Mouse (Mus musculus): ENCODE measurements at regions not wholly inside any gene's neighbourhood (a gene's known extent, or its start where the extent isn't known, plus 50 kb on each side); places are given as distances from the start of the nearest gene placed in this dataset.

GRCm38 (mm10) chr5:7428291-7428690 is 83.7 kb upstream of the Zfp804b start:
- DNase-seq (ENCODE audit: extremely low read depth, low read depth, low spot score), result no peak

- DNase-seq (ENCODE audit: extremely low read depth, low read depth, low spot score), result no peak
Measured at GRCm38 (mm10) chr5:7436461-7436860, 91.9 kb upstream of the Zfp804b start.

DNA sequence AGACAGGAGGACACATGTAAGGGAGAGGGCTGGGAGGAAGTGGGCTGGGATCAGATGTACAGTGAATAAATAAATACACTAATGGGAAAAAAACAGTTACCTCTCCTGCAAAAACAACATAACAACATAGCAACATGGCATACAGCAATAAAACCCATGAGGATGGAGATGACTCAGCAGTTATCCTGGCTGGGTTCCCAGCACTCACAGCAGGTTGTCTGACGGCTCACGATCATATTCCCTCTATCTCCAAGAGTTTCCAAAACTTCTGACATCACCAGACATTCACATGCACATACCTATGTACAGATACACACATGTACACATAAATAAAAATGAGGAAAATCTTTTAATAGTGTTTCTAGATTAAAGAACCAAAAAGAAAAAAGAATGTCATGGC is 103.4 kb upstream of the Zfp804b start:
- no peak for DNase-seq (ENCODE audit: extremely low read depth, low read depth, low spot score)

DNA sequence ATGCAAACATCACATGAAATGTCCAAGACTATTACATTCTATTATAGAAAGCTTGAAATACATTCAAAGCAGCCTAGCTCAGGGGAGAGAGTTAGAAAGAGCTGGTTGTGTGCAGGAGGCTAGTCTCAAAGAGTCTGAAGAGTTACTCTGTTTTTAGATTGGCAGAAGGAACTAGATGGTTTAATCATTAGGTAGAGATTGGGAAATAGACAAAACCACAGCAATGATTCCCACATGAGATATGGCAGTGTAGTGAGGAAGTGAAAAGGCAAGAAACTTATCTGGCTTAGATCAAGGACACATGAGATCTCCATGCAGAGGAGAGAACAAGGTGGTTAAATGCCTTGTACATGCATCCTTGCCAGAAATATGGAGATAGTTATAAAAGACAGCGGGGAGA is 110.3 kb upstream of the Zfp804b start:
- DNase-seq (ENCODE audit: extremely low read depth, low read depth, low spot score), result peak; percentile 31

- no peak for DNase-seq (ENCODE audit: extremely low read depth, low read depth, low spot score)
Measured at GRCm38 (mm10) chr5:7457102-7457501, 112.5 kb upstream of the Zfp804b start.

DNA sequence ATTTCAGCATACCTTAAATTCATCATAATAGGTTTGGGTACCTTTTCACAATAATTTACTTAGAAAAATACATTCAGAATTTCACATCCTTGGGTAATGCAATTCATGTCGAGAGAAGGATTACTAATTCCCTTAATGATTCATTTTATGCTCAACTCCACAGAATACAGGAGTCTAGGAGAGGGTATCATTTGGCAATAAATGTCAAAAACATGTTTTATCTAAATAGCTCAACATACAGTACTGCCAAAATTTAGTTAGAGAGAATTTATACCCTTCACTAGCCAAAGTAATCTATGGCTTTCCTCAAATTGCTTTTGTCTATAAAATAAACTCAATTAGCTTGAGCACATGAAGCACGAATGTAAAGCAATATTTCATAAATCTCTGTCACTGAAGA is 144.6 kb upstream of the Zfp804b start:
- no peak for DNase-seq (ENCODE audit: extremely low read depth, low read depth, low spot score)

DNA sequence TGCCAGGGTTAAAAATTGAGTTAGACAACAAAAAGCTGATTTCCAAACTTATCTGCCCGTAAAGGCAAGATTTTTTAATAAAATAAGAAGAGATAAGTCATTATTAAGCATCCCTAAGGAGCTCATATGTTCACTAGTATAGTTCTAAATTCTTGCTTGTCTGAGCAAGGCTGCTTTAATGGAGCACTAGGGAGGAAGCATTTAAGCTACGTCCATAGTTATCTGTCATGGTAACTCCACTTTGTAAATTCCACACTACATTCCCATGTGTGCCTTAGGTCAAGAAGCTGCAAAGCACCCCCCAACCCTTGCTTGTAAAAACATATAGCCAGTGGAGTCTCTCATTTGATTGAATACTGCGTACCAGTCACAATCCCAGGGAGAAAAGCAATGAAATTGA is 145.0 kb upstream of the Zfp804b start:
- DNase-seq (ENCODE audit: extremely low read depth, low read depth, low spot score), result no peak

DNA sequence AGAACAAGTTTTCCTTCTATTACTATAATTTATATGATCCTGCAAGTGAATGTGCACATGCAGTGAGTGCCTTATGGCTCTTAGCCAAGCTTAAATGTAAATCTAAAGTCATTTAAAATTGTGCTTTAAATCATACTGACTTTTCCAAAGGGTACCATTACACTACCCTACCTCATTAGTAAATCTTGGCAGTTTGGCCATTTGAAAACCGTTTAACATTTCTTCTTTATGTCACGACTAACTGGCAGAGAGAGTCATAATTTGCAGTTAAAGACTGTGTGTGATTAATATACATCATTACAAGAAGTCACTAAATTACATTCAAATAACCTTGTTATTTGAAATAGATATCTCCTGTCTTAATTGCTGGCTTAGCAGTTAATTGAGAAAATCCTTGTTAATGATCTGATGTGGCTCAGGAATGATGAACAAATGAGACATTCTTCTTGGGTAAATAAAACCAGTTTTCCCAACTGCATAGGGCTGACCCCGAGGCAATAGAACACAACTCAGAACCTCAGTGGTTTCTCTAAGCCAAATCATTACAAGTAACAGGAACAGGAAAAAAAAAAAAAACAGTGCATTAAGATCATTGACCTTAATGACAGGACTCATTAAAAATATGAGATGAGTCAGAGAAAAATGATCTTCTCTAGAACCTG is 173.1 kb upstream of the Zfp804b start:
- DNase-seq (ENCODE audit: extremely low read depth, low read depth, low spot score), result peak; percentile 7

- DNase-seq (ENCODE audit: extremely low read depth, low read depth, low spot score), result no peak
Measured at GRCm38 (mm10) chr5:7532686-7533199, 188.2 kb upstream of the Zfp804b start.

GRCm38 (mm10) chr5:7539812-7540645 is 195.5 kb upstream of the Zfp804b start:
- DNase-seq (ENCODE audit: extremely low read depth, low read depth, low spot score), result no peak

- no peak for DNase-seq (ENCODE audit: extremely low read depth, low read depth, low spot score)
Measured at GRCm38 (mm10) chr5:7540646-7541038, 196.1 kb upstream of the Zfp804b start.

DNA sequence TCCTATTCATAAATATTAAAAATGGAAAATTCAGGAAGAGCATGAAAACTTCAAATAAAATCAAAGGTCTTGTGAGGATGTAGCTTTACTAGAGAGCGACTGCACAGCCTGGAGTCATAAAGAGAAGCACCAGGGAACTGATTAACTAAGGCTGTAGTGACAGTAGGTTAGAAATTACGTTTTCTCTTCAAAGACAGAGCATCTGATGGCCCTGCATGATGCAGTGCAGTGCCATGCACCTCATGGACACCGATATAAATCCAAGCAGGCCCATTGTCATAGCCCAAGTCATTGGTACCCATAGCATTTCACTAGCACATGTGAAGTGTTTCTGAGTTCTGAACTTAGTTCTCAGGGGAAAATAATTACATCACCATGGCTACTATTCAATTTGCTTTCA is 199.3 kb upstream of the Zfp804b start:
- DNase-seq (ENCODE audit: extremely low read depth, low read depth, low spot score), result no peak

DNA sequence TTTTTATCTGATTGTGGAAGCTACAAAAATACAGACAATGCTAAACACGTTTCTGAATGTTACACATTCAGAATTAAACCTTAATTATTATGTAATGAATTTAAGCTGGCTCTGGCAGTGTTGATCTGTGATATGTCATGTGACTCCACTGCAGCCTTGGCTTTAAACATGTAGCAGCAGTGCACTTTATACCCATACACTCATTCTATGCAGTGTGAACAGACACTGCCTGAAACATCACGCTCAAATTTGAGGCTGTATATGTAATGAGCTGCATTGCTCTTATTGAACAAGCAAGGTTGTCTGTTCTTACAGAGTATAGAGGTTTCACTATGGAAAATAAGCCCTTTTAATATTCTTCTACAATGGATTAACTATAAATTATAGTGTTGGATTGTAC is 235.9 kb upstream of the Zfp804b start:
- DNase-seq (ENCODE audit: extremely low read depth, low read depth, low spot score), result no peak

DNA sequence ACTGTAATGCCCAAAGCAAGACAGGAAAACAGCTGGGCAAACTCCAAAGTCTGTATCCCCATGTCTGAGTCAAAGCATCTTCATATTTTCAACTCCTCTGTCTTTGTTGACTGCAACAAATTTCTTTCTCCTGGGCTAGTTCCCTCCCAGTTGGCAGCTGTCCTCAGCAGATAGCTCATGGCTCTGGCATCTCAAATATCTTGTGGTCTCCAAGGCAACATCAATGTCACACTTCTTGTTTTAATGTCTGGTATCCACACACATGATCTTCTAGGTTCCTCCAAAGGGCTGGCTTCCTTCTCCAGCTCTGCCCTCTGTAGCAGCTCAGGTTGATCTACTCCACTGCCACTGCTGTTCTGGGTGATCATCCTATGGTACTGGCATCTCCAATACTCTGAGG is 242.0 kb upstream of the Zfp804b start:
- no peak for DNase-seq (ENCODE audit: extremely low read depth, low read depth, low spot score)

GRCm38 (mm10) chr5:7600418-7600817 is 255.9 kb upstream of the Zfp804b start:
- no peak for DNase-seq (ENCODE audit: extremely low read depth, low read depth, low spot score)

GRCm38 (mm10) chr5:7607517-7607916 is 263.0 kb upstream of the Zfp804b start:
- no peak for DNase-seq (ENCODE audit: extremely low read depth, low read depth, low spot score)

- no peak for DNase-seq (ENCODE audit: extremely low read depth, low read depth, low spot score)
Measured at GRCm38 (mm10) chr5:7607924-7608323, 263.4 kb upstream of the Zfp804b start.

DNA sequence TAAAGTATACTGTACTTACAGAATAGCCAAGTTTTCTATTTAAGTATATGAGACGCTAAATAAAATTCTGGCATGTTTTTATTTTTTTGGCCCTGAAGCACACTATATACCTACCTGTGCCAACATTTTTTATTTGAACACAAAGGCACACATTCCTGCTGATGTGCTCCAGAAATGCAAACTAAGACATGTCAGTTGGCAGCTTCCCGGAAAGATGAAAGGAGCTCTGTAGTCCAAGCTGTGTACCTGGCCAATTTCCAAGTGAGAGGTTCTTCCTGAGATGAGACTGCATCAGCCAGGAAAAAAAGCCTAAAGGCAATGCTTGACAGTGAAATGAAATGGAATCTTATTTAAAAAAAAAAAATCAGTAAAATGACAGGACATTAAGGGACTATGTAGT is 305.0 kb upstream of the Steap4 start:
- DNase-seq (ENCODE audit: extremely low read depth, low read depth, low spot score), result peak; percentile 61

DNA sequence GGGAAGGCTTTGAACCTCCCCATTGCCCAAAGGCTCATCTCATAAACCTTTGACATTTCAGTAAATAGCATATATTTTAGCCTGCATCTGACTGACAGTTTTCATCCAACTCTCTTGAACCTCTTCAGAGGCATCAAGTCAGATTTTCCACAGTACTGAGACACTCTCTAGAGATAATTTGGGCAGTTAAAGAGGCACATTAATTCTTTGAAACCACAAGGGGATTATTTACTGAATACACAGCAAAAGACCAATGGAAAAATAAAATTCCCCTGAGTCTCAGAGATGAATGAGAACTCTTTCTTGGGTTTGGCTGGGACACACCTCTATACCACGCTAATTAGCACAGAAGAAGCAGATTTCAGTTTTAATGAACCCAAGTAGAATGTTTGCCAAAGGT is 258.5 kb upstream of the Steap4 start:
- no peak for DNase-seq (ENCODE audit: extremely low read depth, low read depth, low spot score)

DNA sequence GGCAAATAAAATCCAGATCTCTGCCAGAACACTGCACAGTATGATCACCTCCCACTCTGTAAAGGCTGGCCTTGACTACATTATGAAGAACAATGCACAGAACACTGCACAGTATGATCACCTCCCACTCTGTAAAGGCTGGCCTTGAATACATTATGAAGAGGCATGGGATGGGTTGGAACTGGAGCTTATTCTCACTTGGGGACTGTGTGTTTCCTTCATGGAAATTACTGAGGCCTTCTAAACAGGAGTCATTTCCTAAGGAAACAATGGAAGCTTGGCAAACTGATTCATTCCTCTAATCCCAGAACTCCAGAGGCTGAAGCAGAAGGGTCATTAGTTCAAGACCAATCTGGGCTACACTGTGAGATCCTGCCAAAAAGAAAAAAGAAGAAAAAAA is 240.7 kb upstream of the Steap4 start:
- no peak for DNase-seq (ENCODE audit: extremely low read depth, low read depth, low spot score)

DNA sequence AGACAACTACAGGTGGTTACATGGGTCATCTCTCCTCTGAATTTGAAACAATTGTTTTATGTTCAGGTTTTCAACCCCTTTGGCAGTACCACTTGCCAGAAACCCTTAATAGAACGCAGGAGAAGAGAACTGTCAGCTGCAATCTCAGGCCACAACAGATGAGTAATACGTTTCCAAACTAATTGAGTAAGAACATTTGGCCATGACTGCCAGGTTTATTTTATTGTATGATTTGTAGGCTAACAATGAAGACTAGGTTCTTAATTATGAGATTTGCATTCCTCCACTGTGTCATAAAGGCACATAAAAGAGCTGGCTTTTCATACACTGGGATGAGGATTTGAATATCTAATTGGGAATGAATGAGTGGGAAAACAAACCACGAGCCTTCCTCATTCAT is 240.2 kb upstream of the Steap4 start:
- DNase-seq (ENCODE audit: extremely low read depth, low read depth, low spot score), result peak; percentile 40

DNA sequence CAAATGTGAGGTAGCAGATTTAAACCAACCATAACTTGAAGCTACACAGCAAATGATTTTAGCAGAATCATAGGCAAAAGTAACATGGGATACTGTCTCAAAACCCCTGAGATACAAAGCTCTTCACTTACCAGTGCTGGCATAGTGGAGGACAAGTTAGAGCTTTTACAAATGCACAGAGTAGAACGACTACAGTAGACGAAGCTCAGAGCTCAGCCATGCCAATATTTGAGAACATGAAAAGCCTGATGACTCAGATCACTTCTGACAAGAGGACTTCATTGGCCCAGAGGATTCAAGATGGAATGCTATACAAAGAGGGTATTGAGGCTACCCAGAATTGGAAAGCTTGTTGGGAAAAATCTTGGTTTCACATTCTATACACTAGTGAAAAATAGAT is 239.6 kb upstream of the Steap4 start:
- DNase-seq (ENCODE audit: extremely low read depth, low read depth, low spot score), result no peak

All from fat pad, adult 2 months (tissue).